Mouse (Mus musculus) ES-E14 (cell line): ENCODE measurements around the gene Figla. TPM values are rescaled to one million over a fixed set of nuclear protein-coding genes. Genes with fewer than 3 reads are reported as not detected.
A peak's percentile ranks its signal among the peaks of the same experiment; 100 is the strongest.
"Not testable (repeated sequence)": the region's sequence is repeated elsewhere in the genome, so short reads cannot be mapped to it uniquely, and the experiment has no call there.

Experiments
- DNase-seq: peaks from one replicate; pipeline ENCODE4 v3.0.0-alpha.2; 2013; ENCODE audit warnings: low read depth, low spot score
- H3K27ac ChIP-seq: 2 replicates; pipeline ENCODE4 v1.5.1; 2012; ENCODE audit warnings: low read depth, mild to moderate bottlenecking, low read length, moderate library complexity, mixed read lengths; ENCODE audit not compliant: poor library complexity, insufficient read depth, severe bottlenecking
- H3K36me3 ChIP-seq: 2 replicates; pipeline ENCODE4 v1.6.1; 2012; ENCODE audit warnings: mild to moderate bottlenecking, low read length, moderate library complexity, mixed read lengths; ENCODE audit not compliant: control insufficient read depth, poor library complexity, insufficient read depth, severe bottlenecking
- H3K4me1 ChIP-seq, 2 experiments: fragments of 150-350 bp in 1 of 2; sonication (generic) in 1 of 2; 2 replicates each; pipeline ENCODE4 v1.6.1; 2012; ENCODE audit warnings: low read length in 2 of 2, mild to moderate bottlenecking in 1 of 2, mixed read lengths in 1 of 2; ENCODE audit not compliant: control insufficient read depth in 2 of 2, insufficient read depth in 2 of 2, poor library complexity in 1 of 2
- H3K4me3 ChIP-seq, 2 experiments: fragments of 150-350 bp in 1 of 2; sonication (generic) in 1 of 2; 2 replicates each; pipeline ENCODE4 v1.5.1; 2012; ENCODE audit warnings: low read length in 2 of 2, low read depth in 1 of 2, mild to moderate bottlenecking in 1 of 2, mixed read lengths in 1 of 2; ENCODE audit not compliant: insufficient read depth in 1 of 2, poor library complexity in 1 of 2, severe bottlenecking in 1 of 2
- H3K9ac ChIP-seq: 2 replicates; pipeline ENCODE4 v1.6.1; 2012; ENCODE audit warnings: low read depth, mild to moderate bottlenecking, low read length, mixed read lengths; ENCODE audit not compliant: poor library complexity, insufficient read depth, severe bottlenecking
- H3K9me3 ChIP-seq: fragments of 150-350 bp; sonication (generic); 2 replicates; pipeline ENCODE4 v1.6.1; 2012; ENCODE audit warnings: low read depth, mild to moderate bottlenecking, low read length; ENCODE audit not compliant: control insufficient read depth, insufficient read depth
- CHD2 ChIP-seq: IDR thresholded peaks from 2 replicates; pipeline ENCODE4 v1.6.1; 2014; ENCODE audit warnings: mild to moderate bottlenecking, low read depth, low read length, inconsistent platforms
- HCFC1 ChIP-seq: IDR thresholded peaks from 2 replicates; pipeline ENCODE4 v1.6.1; 2012; ENCODE audit warnings: low read length, inconsistent platforms, borderline replicate concordance; ENCODE audit not compliant: insufficient read depth
- MAFK ChIP-seq: IDR thresholded peaks from 2 replicates; pipeline ENCODE4 v1.6.1; 2014; ENCODE audit warnings: mild to moderate bottlenecking, low read depth, low read length, inconsistent platforms; ENCODE audit not compliant: insufficient read depth
- ZC3H11A ChIP-seq: IDR thresholded peaks from 2 replicates; pipeline ENCODE4 v1.6.1; 2012; ENCODE audit warnings: low read depth, mild to moderate bottlenecking, inconsistent platforms, low read length, borderline replicate concordance
- ZNF384 ChIP-seq: IDR thresholded peaks from 2 replicates; pipeline ENCODE4 v1.6.1; 2012; ENCODE audit warnings: low read depth, low read length, inconsistent platforms
- in situ Hi-C, 2 experiments: fragments of 600-800 bp; cut with MboI; formaldehyde crosslinking; loops; one replicate each; pipeline ENCODE4 v1.15.1; 2025; ENCODE audit warnings: low sequenced_read_pairs in 2 of 2, inconsistent platforms in 1 of 2; ENCODE audit not compliant: unreplicated experiment in 2 of 2
- total RNA-seq: library from RNA; depleted of rRNA; stranded (reverse); fragments of 300-350 nt; gene quantifications from 2 replicates; pipeline ENCODE4 v1.2.3, GENCODE M21; 2012

The Figla gene
- total RNA-seq, 1 experiment: not detected

DNA sequence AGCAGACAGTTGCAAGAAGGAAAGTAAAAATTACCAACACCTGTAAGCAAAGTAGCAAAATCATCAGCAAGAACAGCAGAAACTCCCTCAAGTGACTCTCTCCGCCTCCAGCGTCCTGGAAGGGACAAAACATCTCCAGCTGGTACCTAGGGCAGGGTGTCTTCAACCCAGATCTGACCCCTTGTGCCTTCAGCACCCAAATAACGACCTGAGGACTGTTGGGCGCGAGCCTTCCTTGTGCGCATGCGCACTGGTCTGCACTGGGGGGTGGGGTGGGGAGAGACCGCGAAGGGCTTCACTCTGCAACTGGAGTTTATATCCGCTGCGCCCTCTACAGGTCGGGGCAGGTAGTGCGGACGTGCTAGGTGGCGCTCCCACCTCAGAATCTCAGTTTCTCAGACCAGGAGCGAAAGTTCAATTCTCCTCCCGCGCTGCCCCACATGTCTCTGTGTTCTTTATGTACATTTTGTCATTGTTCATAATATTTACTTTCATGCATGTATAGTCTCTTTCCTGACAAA lies 12.5 kb upstream of the Figla start:
- Histone ChIP-seq H3K4me3 (no peak overlapping the region), H3K4me1 (peaks cover 0 to 4% of the 10 kb centered on the region in 2 experiments; a peak in 1 of 4 replicates), H3K9me3 (no peaks in the 10 kb centered on the region), H3K9ac (no peak overlapping the region), H3K27ac (no peak overlapping the region), H3K36me3 (no peaks in the 10 kb centered on the region)
- in situ Hi-C loops: no loop called here
- no peak for TF ChIP-seq ZNF384
- peak; percentile 30 for DNase-seq

- in situ Hi-C loops: no loop called here
- Histone ChIP-seq H3K9ac (no peak overlapping the region), H3K4me1 (peaks cover 0 to 4% of the 10 kb centered on the region in 2 experiments; a peak in 1 of 4 replicates), H3K4me3 (no peak overlapping the region; a peak in 1 of 4 replicates), H3K27ac (no peak overlapping the region), H3K36me3 (no peaks in the 10 kb centered on the region), H3K9me3 (no peaks in the 10 kb centered on the region)
- DNase-seq: peak; percentile 83
- TF ChIP-seq HCFC1 (no peak), ZC3H11A (peak; percentile 9; the same call in 1 of the 2 replicates)
Observed at GRCm38 (mm10) chr6:86004271-86005148, 11.5 kb upstream of the Figla start.

GRCm38 (mm10) chr6:86009980-86010379 lies 6.0 kb upstream of the Figla start:
- TF ChIP-seq MAFK (no peak), CHD2 (no peak), ZC3H11A (no peak), HCFC1 (no peak), ZNF384 (no peak)
- Histone ChIP-seq H3K4me3 (no peak overlapping the region), H3K4me1 (no peaks in the 10 kb centered on the region), H3K9me3 (no peaks in the 10 kb centered on the region), H3K9ac (no peak overlapping the region), H3K27ac (no peak overlapping the region), H3K36me3 (no peaks in the 10 kb centered on the region)
- DNase-seq: peak; percentile 49
- in situ Hi-C loops: no loop called here

- H3K9ac ChIP-seq, in situ Hi-C loops, DNase-seq, H3K4me3 ChIP-seq, H3K9me3 ChIP-seq, H3K36me3 ChIP-seq, H3K4me1 ChIP-seq, H3K27ac ChIP-seq: not testable (repeated sequence)
Observed at GRCm38 (mm10) chr6:86014812-86015211, 1.2 kb upstream of the Figla start.

DNA sequence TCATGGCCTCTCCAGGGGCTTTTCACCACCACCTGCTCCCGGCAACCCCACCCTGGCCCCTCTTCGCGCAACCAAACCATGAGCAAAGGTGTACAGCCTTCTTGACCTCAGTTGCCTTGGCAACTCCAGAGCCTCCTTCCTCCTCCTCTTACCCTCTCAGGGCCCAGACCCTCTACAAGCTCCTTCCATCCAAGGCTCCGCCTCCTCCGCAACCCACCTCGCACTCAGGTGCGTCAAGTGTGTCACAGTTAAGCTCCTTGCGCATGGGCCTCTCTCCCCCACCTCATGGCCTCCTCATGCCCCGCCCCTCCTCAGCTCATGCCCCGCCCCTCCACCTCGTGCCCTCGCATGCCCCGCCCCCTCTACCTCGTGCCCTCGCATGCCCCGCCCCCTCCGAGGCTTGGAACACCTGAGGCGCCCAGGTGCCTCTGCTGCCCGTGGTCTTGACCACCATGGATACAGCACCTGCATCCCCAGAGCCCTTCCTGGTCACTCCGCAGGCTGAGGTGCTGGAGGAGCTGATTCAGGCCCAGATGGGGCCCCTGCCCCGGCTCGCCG lies 901 bp downstream of the Figla start:
- TF ChIP-seq CHD2 (no peak), MAFK (no peak), HCFC1 (no peak), ZC3H11A (no peak), ZNF384 (no peak)

More for the DNA sequence above, 901 bp downstream of the Figla start:
- no peak for DNase-seq
- Histone ChIP-seq H3K4me1 (no peaks in the 10 kb centered on the region; a peak in 1 of 4 replicates), H3K4me3 (peak overlapping the region in 1 of 2 experiments; percentile 26; a peak in 1 of 4 replicates), H3K9me3 (no peaks in the 10 kb centered on the region), H3K36me3 (no peaks in the 10 kb centered on the region), H3K27ac (no peak overlapping the region), H3K9ac (no peak overlapping the region)
- in situ Hi-C loops: no loop called here
